ENCODE assay signal across 8 mouse cellular contexts in genomic region chr11:100814498-100814897, GRCm38 (mm10). TPM values are rescaled to one million over a fixed set of nuclear protein-coding genes. Genes with fewer than 3 reads are reported as not detected.
DNase-seq lines count a peak whose midpoint lies in the region; ATAC-seq lines count a peak whose summit lies in the region.
"Had no signal": no experiment of that assay in that cellular context is flagged by ENCODE, and none has a peak within 500 bp of the region (broad histone marks: within the 10 kb centered on the region; RNA-seq: fewer than 3 reads in every experiment).

No protein-coding gene starts in this region.

- no peak overlapping the region for H3K4me3 ChIP-seq in embryonic facial prominence, embryonic 13.5 days
- H3K4me3 ChIP-seq in liver, embryonic 11.5 days (ENCODE audit: low read depth, low read length), result peak overlapping the region; percentile 29
- no peak overlapping the region for H3K4me3 ChIP-seq in midbrain, embryonic 13.5 days (replicated peaks)

- peaks cover 20% of the 10 kb centered on the region for H3K27me3 ChIP-seq in embryonic facial prominence, embryonic 13.5 days
- no peaks in the 10 kb centered on the region for H3K27me3 ChIP-seq in liver, embryonic 11.5 days (replicated peaks; ENCODE audit: control insufficient read depth, insufficient read depth, low read length)
- no peaks in the 10 kb centered on the region for H3K27me3 ChIP-seq in midbrain, embryonic 13.5 days

- peak overlapping the region; percentile 7; the same call in 1 of the 2 replicates for H3K4me2 ChIP-seq in embryonic facial prominence, embryonic 13.5 days
- peak overlapping the region; percentile 65 for H3K4me2 ChIP-seq in liver, embryonic 11.5 days
- no peak overlapping the region for H3K4me2 ChIP-seq in midbrain, embryonic 13.5 days (replicated peaks)

- DNase-seq in adrenal gland, adult 2 months, result peak; percentile 73
- peak; percentile 63 to 75 for DNase-seq in heart, postnatal 36 days
- peak; percentile 62 for DNase-seq in liver, embryonic 11.5 days (ENCODE audit: low spot score)
- DNase-seq in retina, embryonic 14.5 days (ENCODE audit: low spot score), result peak; percentile 20
- peak; percentile 63 to 65 for DNase-seq in urinary bladder, postnatal 4 days (ENCODE audit: low spot score in 2 of 2)

- no peaks in the 10 kb centered on the region for H3K36me3 ChIP-seq in embryonic facial prominence, embryonic 13.5 days
- H3K36me3 ChIP-seq in liver, embryonic 11.5 days (ENCODE audit: control insufficient read depth, insufficient read depth, low read length), result peaks cover 3% of the 10 kb centered on the region; the same call in 1 of the 2 replicates
- H3K36me3 ChIP-seq in midbrain, embryonic 13.5 days, result no peaks in the 10 kb centered on the region

- no peaks in the 10 kb centered on the region for H3K9me3 ChIP-seq in embryonic facial prominence, embryonic 13.5 days
- H3K9me3 ChIP-seq in liver, embryonic 11.5 days (ENCODE audit: control insufficient read depth, low read length), result no peaks in the 10 kb centered on the region
- no peaks in the 10 kb centered on the region; the same call in 1 of the 2 replicates for H3K9me3 ChIP-seq in midbrain, embryonic 13.5 days

- H3K27ac ChIP-seq in embryonic facial prominence, embryonic 13.5 days, result no peak overlapping the region
- peak overlapping the region; percentile 53; the same call in 1 of the 2 replicates for H3K27ac ChIP-seq in liver, embryonic 11.5 days (ENCODE audit: low read depth, low read length)
- no peak overlapping the region for H3K27ac ChIP-seq in midbrain, embryonic 13.5 days

- H3K9ac ChIP-seq in embryonic facial prominence, embryonic 13.5 days, result no peak overlapping the region
- peak overlapping the region; percentile 30; the same call in 1 of the 2 replicates for H3K9ac ChIP-seq in liver, embryonic 11.5 days (ENCODE audit: low read depth, low read length)
- H3K9ac ChIP-seq in midbrain, embryonic 13.5 days (replicated peaks), result no peak overlapping the region

- peaks cover 30% of the 10 kb centered on the region for H3K4me1 ChIP-seq in embryonic facial prominence, embryonic 13.5 days
- H3K4me1 ChIP-seq in liver, embryonic 11.5 days (replicated peaks; ENCODE audit: control insufficient read depth, insufficient read depth, low read length), result peaks cover 53% of the 10 kb centered on the region
- H3K4me1 ChIP-seq in midbrain, embryonic 13.5 days (replicated peaks), result no peaks in the 10 kb centered on the region; the same call in 1 of the 2 replicates

- ATAC-seq in embryonic facial prominence, embryonic 13.5 days (ENCODE audit: insufficient number of reproducible peaks, insufficient read depth, low FRiP score, low TSS enrichment, low read depth), result no peak
- peak; percentile 55 for ATAC-seq in liver, embryonic 11.5 days (replicated peaks; ENCODE audit: low FRiP score)
- ATAC-seq in midbrain, embryonic 13.5 days, result no peak

- 52% methylated on average over 13 of the region's 13 CpGs for WGBS in embryonic facial prominence, embryonic 13.5 days
- 36% methylated on average over 13 of the region's 13 CpGs for WGBS in liver, embryonic 11.5 days
- WGBS in midbrain, embryonic 13.5 days, result 79% methylated on average over 13 of the region's 13 CpGs

- intact Hi-C loops in heart, postnatal 36 days (cut with DNase I), result loop anchor here (5.0 kb wide), 1 partner anchor 43 kb away; the partner anchor contains the start of gene Stat5a

RNA-seq across cellular contexts. Expression of gene Stat5b, which starts 36.0 kb away (rescaled TPM):
- total RNA-seq in adrenal gland, adult 2 months (2021), result 10 to 100 TPM; 60.3 to 65.3 TPM
- 43.8 and 53.8 TPM in 2 replicates for polyA plus RNA-seq in adrenal gland, adult 2 months (2012; rRNA removed)
- polyA plus RNA-seq in embryonic facial prominence, embryonic 13.5 days (2015; fragmentation: Nextera tagmentation; extraction: Ambion mirVana), result 19.1 and 19.9 TPM in 2 replicates
- total RNA-seq in heart, postnatal 36 days (2021), result 10 to 100 TPM; 62.7 to 62.8 TPM
- 46.0 and 50.1 TPM in 2 replicates for polyA plus RNA-seq in liver, embryonic 11.5 days (2014; fragmentation: Nextera tagmentation; extraction: Ambion mirVana)
- polyA plus RNA-seq in midbrain, embryonic 13.5 days (2015; fragmentation: Nextera tagmentation; extraction: Ambion mirVana), result 14.0 and 14.5 TPM in 2 replicates

RNA-seq across cellular contexts. Expression of gene Ghdc, which starts 43.7 kb away (rescaled TPM):
- total RNA-seq in adrenal gland, adult 2 months (2021), result 10 to 100 TPM; 21.6 to 26.0 TPM
- 26.8 and 27.6 TPM in 2 replicates for polyA plus RNA-seq in adrenal gland, adult 2 months (2012; rRNA removed)
- polyA plus RNA-seq in embryonic facial prominence, embryonic 13.5 days (2015; fragmentation: Nextera tagmentation; extraction: Ambion mirVana), result 6.3 and 7.0 TPM in 2 replicates
- total RNA-seq in heart, postnatal 36 days (2021), result 1 to 10 TPM; 8.5 to 9.5 TPM
- 3.1 and 3.8 TPM in 2 replicates for polyA plus RNA-seq in liver, embryonic 11.5 days (2014; fragmentation: Nextera tagmentation; extraction: Ambion mirVana)
- polyA plus RNA-seq in midbrain, embryonic 13.5 days (2015; fragmentation: Nextera tagmentation; extraction: Ambion mirVana), result 2.9 and 4.0 TPM in 2 replicates

RNA-seq across cellular contexts. Expression of gene Stat5a, which starts 44.7 kb away (rescaled TPM):
- total RNA-seq in adrenal gland, adult 2 months (2021), result 10 to 100 TPM; 27.0 to 38.0 TPM
- 45.1 and 51.2 TPM in 2 replicates for polyA plus RNA-seq in adrenal gland, adult 2 months (2012; rRNA removed)
- polyA plus RNA-seq in embryonic facial prominence, embryonic 13.5 days (2015; fragmentation: Nextera tagmentation; extraction: Ambion mirVana), result 4.9 and 6.6 TPM in 2 replicates
- 10 to 100 TPM; 19.8 to 24.1 TPM for total RNA-seq in heart, postnatal 36 days (2021)
- polyA plus RNA-seq in liver, embryonic 11.5 days (2014; fragmentation: Nextera tagmentation; extraction: Ambion mirVana), result 26.3 and 27.8 TPM in 2 replicates
- 1.3 and 1.7 TPM in 2 replicates for polyA plus RNA-seq in midbrain, embryonic 13.5 days (2015; fragmentation: Nextera tagmentation; extraction: Ambion mirVana)

RNA-seq across cellular contexts. Expression of gene Hcrt, which starts 51.8 kb away (rescaled TPM):
- total RNA-seq in adrenal gland, adult 2 months (2021), result not detected
- polyA plus RNA-seq in adrenal gland, adult 2 months (2012; rRNA removed), result not detected in 2 replicates
- polyA plus RNA-seq in embryonic facial prominence, embryonic 13.5 days (2015; fragmentation: Nextera tagmentation; extraction: Ambion mirVana), result not detected in 2 replicates
- total RNA-seq in heart, postnatal 36 days (2021), result not detected
- polyA plus RNA-seq in liver, embryonic 11.5 days (2014; fragmentation: Nextera tagmentation; extraction: Ambion mirVana), result not detected in 2 replicates
- 0.30 TPM in 1 of 2 replicates, not detected in the other for polyA plus RNA-seq in midbrain, embryonic 13.5 days (2015; fragmentation: Nextera tagmentation; extraction: Ambion mirVana)
- polyA plus RNA-seq: embryonic facial prominence, embryonic 11.5 days had no signal

RNA-seq across cellular contexts. Expression of gene Kcnh4, which starts 54.8 kb away (rescaled TPM):
- under 1 TPM; 0.28 to 0.32 TPM for total RNA-seq in adrenal gland, adult 2 months (2021)
- polyA plus RNA-seq in adrenal gland, adult 2 months (2012; rRNA removed), result 0.45 and 0.57 TPM in 2 replicates
- polyA plus RNA-seq in embryonic facial prominence, embryonic 13.5 days (2015; fragmentation: Nextera tagmentation; extraction: Ambion mirVana), result 0.08 and 0.14 TPM in 2 replicates
- total RNA-seq in heart, postnatal 36 days (2021), result not detected
- polyA plus RNA-seq in liver, embryonic 11.5 days (2014; fragmentation: Nextera tagmentation; extraction: Ambion mirVana), result not detected in 2 replicates
- polyA plus RNA-seq in midbrain, embryonic 13.5 days (2015; fragmentation: Nextera tagmentation; extraction: Ambion mirVana), result 8.4 and 8.5 TPM in 2 replicates

Comparison
In these comparisons a context has a peak if more than half of its experiments do, and no peak if none do; other contexts are left out.
1. DNase-seq: peak in every context shown above with its lines; median percentile 73 in adrenal gland, adult 2 months; 69 in heart, postnatal 36 days; 64 in urinary bladder, postnatal 4 days; 62 in liver, embryonic 11.5 days; 20 in retina, embryonic 14.5 days.